Mouse (Mus musculus): Measurements from ENCODE around the gene Rab33b.

DNA sequence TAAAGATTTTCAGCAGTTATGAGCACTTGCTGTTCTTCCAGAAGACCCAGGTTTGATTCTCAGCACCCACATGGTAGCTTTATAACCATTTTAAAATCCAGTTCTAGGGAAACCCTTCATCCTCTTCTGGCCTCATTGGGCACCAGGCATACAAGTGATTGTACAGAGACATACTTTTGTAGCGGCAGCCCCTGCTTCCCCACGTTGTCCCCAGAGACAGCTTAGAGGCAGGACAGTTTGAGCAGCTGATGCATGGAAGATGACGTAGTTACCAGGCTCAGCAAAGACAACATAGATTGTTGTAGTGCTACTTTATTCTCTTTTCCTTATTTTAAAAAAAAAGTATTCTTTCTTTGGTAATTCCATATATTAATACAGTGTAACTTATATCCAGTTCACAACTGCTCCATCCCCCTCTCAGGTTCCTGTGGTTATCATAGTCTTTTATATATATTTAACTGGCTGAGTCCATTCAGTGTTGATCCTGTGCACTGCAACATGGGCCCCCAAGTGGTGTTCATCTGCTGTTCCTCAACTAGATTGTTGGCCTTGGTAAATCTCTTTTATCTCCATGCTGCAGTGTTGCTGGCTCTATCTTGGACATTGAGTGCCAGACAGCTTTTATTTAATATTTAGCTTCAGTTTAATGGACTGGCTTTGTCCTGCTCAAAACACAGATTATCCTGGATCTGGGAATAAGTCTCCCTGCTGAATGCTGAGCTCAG, 48.7 kb upstream of the Rab33b start:
- TF ChIP-seq CTCF (IDR thresholded peaks at IDR 0.05; ENCODE audit: low read depth) (no peak), EP300 (IDR thresholded peaks at IDR 0.05; ENCODE audit: low read depth) (no peak)

Data from liver, postnatal 0 days (tissue).